Mouse (Mus musculus) cerebellum, postnatal 4 days (tissue): ENCODE data around the gene Psg16.
"Not testable (repeated sequence)": the region's sequence is repeated elsewhere in the genome, so short reads cannot be mapped to it uniquely, and the experiment has no call there.

Experiments
- DNase-seq, 2 experiments: peaks; one replicate each; pipeline ENCODE4 v3.0.0; 2022; ENCODE audit warnings: low spot score in 2 of 2, mixed read lengths in 1 of 2

Psg16 gene

GRCm38 (mm10) chr7:17091280-17091679 lies 17.4 kb downstream of the Psg16 start:
- DNase-seq: no peak

DNA sequence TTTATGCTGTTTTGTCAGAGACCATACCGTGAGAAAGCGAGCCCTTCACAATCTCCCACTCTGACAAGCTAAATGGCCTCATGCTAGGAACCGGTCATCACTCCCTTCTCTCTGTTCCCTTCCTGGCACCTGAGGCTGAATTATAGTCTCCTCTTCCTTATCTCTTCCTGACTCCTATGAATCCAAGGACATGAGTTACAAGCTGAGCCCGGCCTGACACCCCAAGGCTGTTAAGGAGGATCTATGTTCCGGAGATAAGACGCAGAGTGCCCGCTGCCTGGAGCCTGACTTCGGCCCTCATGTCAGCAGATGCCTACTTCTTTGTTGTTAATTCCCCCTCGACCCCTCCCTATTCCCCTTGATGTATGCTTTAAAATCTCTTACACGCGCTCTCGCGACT lies 27.8 kb downstream of the Psg16 start:
- not testable (repeated sequence) for DNase-seq

DNA sequence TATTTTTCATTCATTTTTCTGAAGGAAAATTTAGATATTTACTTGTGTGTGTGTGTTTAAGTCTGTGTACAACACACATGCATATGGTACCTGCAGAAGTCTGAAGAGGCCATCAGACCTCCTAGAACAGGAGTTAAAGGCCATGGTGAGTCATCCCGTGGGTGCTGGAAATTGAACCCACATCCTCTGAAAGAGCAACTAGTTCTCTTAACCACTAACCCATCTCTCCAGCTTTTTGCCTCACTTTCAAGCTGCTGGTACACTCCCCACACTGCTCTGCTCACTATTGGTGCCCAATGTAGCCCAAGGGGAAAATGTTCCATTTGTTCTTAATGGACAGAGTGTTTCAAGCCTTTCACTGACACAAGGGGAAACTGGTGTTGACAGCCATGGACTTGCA lies 61.5 kb downstream of the Psg16 start:
- no peak for DNase-seq

DNA sequence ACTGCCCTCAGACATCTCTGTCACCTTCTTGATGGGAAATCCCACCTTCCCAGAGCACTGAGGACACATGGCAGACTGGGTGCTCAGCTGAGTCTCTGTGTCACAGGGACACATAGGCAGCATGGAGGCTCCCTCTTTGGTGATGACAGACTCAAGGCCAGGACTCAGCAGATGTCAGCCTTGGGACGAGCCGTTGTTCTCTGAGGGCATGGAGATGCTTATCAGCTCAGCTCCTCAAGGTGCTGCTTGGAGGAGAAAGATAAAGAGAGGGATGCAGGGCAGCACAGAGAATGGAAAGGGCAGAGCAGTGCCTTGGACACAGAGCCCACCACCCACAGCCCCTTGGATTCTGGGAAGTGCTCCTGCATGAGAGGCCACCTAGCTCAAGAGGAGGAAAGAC lies 76.1 kb downstream of the Psg16 start, which contains the start of gene Ceacam3:
Ceacam3 (plus strand) TSS at position 352 of the 400 bp plus-strand sequence.
- DNase-seq: no peak

- peak in 1 of 2 experiments; percentile 20 for DNase-seq
Measured at GRCm38 (mm10) chr7:17155634-17156033, 81.8 kb downstream of the Psg16 start.

DNA sequence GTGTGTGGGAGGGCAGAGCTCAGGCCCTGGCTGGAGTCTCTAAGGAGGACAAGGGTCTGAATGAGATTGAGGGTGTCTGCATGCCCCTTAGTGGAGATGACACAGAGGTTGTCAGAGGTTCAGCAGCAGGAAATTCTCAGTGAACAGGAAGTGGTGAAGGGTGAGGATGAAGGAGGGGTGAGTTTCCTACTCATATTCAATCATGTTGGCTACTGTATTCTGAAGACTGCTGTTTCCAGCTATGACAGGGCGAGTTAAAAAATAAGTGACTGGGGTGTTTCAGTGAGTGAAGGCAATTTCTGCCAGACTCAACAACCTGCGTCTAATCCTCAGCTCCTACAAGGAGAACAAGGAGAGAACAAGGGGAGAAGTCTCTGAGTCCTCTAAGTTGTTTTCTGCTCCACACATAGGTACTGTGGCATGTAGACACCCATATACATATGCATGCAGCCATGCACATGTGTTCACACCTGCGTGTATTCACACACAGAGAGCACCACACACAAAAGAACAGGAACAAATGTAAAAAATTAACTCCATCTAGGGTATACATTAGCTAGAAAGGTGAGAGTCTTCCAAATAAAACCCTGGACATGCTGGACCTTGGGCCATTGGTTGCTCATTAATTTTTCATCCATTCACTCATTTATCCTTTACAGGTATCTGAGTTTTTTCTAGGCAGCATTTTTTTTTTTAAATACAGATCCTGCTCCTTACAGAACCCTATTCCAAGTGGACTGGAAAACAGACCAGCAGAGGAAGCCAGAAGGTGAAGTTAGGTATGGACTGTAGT lies 83.2 kb downstream of the Psg16 start:
- no peak for DNase-seq

GRCm38 (mm10) chr7:17159011-17159410 lies 85.2 kb downstream of the Psg16 start:
- peak in 1 of 2 experiments; percentile 5 for DNase-seq

GRCm38 (mm10) chr7:17171827-17172226 lies 98.0 kb downstream of the Psg16 start:
- DNase-seq: no peak
